Mouse (Mus musculus) cerebellum, adult 18-20 months (tissue): Measurements from ENCODE around the gene Nccrp1.

ENCODE experiments used
- DNase-seq, 2 experiments: peaks; one replicate each; pipeline ENCODE4 v3.0.0; 2021

The Nccrp1 gene

DNA sequence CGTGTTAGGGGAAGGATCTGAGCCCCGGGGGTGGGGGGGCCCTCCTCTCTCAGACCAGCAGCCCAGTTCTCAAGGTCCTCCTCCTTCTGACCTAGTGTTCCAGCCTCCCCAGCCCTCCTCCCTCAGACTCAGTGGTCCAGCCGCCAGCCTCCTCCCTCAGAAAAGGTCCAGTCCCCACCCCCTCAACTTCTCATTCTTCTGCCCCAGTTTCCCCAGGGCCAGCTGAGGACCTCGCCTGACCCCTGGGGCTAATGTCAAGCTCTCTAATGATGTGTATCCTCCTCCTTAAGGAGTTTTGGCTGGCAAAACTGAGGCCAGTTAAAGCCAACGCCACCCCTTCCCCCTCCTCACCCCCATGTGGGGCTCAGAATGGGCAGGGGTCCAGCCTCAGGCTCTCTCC lies at the start of gene Nccrp1:
Nccrp1 (minus strand) TSS at position 101 of the 400 bp plus-strand sequence.
- DNase-seq: no peak

DNA sequence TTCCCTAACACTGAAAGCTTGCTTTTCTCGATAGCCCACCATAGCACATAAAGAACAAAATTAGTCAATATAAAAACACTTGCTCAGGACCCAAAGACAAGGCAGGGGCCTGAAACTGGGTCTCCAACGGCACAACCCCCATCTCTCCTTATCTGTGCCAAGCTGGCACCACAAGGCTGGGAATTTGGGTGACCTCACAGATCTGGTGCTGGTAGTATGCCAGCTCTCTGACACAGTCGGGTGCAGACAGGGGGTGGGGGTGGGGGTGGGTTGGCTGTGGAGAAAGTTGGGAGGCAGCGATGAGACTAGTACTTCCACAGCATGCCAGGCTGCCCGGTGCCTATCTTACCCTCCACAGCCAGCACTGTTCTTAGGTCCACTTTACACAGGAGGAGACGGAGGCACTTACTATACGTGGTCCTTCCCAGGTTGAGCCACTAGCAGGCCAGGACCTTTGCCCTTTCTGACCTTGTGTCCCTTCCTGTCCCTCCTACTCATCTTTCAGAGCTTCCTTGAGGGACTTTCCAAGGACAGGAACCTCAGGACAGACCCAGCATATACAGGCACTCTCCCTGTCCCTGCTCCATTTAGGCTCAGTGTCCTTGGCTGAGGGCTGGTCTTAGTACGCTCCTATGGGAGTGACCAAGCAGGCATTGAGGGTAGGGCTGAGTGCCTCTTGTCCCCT lies 48.8 kb upstream of the Nccrp1 start:
- DNase-seq: no peak

- DNase-seq: no peak
Measured at GRCm38 (mm10) chr7:28593206-28594111, 46.4 kb upstream of the Nccrp1 start.

GRCm38 (mm10) chr7:28591862-28592261 lies 44.8 kb upstream of the Nccrp1 start:
- DNase-seq: no peak

DNA sequence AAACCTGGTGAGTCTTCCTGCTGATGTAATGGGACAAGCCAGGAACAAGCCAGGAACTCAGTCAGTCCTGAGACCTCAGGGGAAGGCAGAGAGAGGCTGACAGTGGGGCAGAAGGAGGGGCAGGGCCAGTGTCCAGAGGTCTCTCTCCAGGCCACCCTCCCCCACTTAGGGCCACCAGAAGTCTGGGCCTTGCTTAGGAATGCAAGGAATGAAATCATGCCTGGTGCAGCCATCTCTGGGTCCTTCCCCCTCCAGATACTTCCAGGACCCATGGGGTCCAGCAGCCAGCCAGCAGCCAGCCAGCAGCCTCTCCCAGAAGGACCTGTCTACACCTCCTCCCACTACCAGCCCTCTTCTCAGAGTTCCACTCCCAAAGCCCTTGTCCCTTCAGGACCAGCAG lies 40.6 kb upstream of the Nccrp1 start:
- no peak for DNase-seq

DNA sequence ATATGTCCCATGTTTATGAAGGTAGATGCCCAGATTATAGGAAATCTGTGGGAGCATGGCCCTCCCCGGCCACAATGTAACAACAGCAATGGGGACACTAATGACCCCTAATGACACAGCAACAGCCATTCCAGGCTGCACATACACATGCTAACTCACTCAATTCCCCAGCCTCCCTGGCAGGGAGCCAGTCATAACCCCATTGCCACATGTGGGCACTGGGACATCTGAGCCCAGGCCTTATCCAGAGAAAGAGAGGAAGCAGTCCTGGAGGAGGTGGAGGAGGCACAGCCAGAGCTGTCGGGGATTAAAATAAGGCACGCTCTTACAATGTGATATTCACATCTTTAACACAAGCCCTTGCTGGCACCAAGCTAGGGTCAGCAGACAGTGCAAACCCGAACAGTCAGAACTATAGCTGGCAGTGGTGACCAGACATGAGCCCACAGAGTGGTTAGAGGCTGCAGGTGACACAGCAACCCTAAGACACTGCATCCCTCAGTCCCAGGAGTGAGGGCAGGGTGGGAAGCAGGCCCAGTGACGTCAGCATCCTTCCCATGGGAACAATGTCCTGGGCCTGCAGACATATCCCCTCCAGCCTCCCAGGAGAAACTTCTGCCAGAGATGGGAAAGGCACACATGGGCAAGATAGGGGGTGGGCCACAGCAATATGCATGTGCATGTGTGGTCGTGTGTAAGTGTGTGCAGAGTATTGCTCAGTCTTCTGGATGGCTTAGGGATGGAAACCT lies 39.8 kb upstream of the Nccrp1 start:
- DNase-seq: no peak

DNA sequence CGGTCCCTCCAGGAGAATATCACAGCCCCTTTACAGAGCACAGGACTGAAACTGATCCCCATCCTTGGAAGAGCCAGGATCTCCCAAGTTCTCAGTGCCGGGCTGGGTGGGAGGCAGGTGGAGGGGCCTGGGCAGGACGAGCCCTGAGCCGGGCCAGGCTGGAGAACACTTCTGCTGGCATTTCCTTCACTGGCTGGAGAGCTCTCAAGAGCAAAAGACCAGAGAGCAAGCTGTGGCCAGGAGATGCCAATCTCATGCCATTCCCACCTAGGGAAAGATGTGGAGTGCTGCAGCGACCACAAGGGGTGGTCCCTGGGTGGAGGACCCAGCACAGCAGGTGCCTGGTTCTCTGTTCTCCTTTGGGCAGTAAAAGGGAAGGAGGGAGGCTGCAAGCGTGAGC lies 37.9 kb upstream of the Nccrp1 start:
- DNase-seq: no peak

DNA sequence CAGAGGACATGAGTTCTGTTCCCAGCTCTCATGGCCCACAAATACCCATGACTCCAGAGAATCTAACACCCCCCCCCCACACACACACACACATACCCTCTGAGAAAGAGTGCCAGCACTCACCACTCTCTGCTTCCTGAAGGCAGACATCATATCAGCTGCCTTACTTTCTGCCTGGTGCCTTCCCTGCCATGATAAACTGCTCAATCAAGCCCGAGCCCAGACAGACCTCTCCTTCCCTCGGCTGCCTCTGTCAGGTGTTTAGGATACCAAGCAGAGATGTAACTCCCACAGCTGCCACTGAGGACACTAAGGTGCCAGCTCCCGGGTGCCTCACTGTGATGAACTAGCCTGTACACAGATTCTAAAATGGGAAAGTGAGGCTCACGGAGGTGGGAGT lies 37.4 kb upstream of the Nccrp1 start:
- DNase-seq: no peak

DNA sequence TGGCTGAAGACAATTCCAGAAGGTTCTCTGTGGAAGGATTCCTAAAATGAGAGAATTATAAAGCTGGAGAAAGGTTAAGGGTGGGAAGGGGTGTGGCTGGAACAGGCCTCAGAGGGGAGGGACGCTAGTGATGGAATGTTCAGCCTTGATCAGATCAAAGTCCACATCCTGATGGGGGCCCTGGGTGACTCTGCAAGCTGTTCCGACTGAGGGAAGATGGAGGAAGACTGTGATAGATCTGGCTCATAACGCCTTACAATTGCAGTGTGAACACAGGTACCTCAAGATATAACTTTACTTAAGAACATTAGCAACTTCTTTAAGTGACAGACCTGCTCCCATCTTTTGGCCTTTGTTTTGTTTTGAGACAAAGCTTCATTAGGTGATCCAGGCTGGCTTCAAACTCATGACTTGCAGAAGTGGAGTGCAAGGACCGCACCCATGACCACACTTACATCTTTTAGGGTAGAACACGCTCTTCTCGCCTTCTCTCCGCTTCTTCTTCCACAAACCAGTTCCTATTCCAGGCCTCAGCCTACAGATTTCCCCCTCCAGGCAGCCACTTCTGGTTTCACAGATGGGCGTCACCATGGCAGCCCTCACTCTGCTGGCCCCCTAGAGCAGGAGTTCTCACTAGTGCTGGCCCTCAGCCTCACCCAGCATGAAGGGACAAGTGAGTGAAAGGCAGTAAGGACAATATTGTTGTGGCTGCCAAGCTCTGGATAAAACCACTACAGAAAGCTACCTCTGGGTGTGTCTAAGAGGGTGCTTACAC lies 36.7 kb upstream of the Nccrp1 start:
- DNase-seq: no peak

DNA sequence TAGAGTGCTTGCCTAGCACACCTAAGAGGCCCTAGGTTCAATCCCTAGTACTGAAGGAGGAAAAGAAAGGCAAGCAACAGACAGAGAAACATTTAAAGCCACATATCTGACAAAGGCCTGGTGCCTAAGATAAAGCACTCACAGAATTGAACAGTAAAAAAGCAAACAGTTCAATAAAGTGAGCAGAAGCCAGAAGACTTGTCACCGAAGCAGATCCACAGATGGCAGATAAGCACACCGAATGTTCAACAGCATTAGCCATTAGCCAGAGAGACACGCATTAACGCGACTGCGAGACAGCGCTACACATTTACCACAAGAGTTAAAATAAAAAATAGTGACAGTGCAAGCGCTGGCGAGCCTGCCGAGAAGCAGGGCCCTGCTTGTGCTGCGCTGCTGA lies 35.8 kb upstream of the Nccrp1 start:
- DNase-seq: no peak

GRCm38 (mm10) chr7:28581721-28582120 lies 34.7 kb upstream of the Nccrp1 start:
- no peak for DNase-seq

DNA sequence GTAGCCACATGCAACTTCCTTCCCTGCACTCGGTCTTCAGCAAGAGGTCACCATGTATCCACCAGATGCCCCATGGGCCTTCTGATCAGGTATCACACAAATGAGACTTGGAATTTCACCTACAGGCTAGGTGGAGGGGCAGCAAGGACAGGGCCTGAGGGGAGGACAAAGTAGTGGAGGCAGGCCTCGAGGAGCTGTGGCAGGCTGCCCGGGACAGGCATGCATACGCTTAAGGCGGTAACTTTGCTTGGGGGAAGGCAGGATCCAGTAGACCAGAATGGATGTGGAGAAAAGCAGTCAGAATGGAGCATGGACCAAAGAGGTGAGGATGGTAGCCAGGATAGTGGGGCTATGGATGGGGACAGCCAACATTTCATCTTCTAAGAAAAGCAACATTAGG lies 32.8 kb upstream of the Nccrp1 start:
- no peak for DNase-seq

DNA sequence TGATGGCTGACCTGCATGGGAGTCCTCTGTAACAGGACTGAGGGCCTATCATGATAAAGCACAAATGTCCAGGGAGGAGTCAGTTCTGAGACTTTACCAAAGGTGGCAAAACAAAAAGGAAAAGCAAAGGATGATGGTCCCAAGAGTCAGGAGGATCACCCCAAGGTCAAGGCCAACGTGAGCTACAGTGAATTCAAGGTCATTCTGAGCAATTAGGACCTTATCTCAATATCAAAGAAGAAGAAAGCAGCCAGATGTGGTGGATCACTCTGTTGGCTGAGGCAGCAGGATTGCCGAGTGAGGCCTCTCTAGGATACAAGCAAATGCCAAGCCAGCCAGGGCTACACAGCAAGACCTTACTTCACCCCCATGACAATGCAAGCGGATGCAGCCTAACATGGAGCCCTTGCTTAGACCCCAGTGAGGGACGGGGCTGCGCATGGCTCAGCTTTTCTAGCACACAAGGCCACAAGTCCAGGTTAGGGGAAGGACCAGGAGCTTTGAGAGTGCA lies 31.5 kb upstream of the Nccrp1 start:
- DNase-seq: no peak

GRCm38 (mm10) chr7:28577826-28578542 lies 30.9 kb upstream of the Nccrp1 start:
- no peak for DNase-seq

DNA sequence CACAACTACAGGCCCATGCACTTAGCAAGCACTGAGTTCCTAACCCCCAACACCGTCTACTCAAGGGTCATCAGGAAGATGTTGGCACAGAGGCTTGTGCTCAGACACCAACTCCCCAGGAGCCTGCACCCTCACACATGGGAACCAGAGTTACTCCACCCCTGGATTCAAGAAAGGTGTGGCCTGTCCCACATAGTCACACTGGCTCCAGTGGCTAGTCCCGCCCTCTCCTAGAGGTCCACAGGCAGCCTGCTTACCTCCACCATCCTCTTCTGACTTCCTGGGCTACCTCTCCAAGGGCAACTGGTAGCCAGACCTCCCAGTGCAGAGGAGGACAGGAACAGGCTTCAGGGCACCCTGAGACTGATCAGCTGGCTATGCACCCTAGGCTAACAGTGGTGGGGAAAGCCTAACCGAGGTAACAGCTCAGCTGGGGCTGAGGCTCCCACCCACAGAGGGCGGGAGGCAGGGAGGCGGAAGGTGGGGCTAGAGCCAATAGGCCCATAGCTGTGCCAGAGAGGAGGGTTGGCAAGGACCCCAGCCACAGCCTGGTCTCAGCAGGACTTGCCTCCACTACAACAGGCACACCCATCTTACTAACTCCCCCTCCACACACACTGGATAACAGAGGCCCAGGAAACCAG lies 29.3 kb upstream of the Nccrp1 start:
- peak in 1 of 2 experiments; percentile 22 for DNase-seq

GRCm38 (mm10) chr7:28575597-28575996 lies 28.5 kb upstream of the Nccrp1 start:
- DNase-seq: no peak

DNA sequence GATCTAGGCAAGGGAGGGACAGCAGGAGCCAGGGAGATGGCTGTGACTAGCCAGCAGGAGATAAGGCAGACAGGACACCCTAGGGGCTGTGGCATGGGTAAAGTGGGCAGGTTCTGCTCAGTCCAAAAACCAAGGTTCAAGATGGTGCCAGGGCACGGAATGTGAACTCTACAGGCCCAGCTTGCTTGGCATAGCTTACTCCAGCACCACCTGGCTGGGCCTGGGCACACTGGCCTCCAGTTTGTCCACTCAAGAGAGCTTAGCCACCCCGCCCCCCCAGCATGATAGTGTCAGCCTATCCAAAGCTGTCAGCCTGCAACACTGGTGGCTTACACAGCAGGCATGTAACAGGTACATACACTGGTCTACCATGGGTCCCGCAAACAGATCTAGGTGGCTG lies 26.2 kb upstream of the Nccrp1 start:
- DNase-seq: no peak

- no peak for DNase-seq
Measured at GRCm38 (mm10) chr7:28572689-28573088, 25.6 kb upstream of the Nccrp1 start.

DNA sequence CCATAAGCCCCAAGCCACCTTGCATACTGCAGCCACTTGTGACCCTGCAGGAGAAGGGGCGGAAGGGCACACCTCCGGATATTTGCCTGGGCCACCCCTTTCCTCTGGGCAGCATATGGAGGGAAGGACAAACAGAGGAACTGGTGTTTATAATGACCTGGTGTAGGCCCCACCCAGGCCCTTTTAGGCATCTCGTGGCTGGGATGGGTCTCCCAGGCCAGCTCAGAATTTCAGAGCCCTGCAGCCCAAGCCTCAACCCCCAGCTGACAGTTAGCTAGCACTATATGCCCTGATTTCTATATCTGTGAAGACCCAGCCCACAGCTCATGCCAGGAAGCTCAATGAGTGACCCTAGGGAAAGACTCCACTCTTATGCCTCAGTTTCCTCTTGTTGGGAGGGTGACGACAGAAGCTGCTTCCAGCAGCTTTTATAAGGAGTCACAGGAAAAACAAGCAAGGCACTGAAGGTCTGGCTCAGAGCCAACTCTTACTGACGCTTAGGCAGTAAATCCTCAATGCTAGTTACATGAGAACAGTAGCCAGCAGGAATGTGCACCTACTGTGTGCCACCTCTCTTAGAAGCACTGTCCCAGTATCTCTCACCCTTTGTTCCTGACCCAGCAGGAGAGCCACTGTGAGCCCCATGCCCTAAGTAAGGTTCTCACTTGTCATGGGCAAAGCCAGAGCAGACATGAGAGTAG lies 24.1 kb upstream of the Nccrp1 start:
- DNase-seq: no peak

DNA sequence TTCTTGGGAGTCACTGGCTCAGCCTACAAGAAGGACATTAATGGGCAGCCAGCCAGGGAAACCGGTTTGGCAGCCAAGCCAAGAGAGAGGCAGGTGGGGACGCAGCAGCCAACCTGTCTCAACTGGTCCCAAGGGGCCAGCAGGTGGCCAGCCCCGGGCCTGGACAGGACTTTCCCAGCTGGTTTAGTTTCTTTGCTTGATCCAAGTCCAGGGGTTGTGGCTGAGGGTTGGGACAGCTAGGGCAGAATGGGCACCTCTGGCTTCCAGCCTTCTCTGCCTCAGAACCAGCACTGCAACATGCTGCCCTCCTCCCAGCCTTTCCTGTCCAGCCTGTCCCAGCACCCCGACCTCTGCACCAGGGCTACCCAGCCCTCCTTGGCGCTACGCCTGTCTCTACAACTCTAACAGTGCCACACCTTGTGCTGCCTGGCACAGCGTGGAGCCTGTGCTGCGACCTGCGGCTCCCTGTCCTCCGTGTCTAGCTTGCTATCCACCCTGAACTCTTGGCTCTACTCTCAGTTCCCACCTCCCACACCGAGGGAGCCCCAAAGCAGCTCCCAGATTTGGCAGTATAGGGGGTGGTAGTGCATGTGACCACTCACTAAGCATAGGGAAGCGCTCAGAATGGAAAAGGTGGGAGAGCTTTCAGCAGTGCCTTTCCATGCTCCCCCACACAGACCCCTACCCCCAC lies 23.4 kb upstream of the Nccrp1 start:
- DNase-seq: peak; percentile 66 to 69
